Mouse (Mus musculus) limb, embryonic 13.5 days (tissue): ENCODE measurements at regions not wholly inside any gene's neighbourhood (a gene's known extent, or its start where the extent isn't known, plus 50 kb on each side); places are given as distances from the start of the nearest gene placed in this dataset.

ENCODE experiments used
- ATAC-seq: fragments of 200-750 bp; cut with Nextera tagmentation; 2 replicates; pipeline ENCODE4 v1.8.0; 2017; ENCODE audit warnings: low read depth, moderate number of reproducible peaks, moderate TSS enrichment; ENCODE audit not compliant: low FRiP score
- H3K27ac ChIP-seq: fragments of 300-500 bp; sonication (generic); 2 replicates; pipeline ENCODE4 v1.5.1; 2015; ENCODE audit warnings: inconsistent platforms, mild to moderate bottlenecking, moderate library complexity
- H3K27me3 ChIP-seq: fragments of 300-500 bp; sonication (generic); 2 replicates; pipeline ENCODE4 v1.6.1; 2015; ENCODE audit warnings: mild to moderate bottlenecking, inconsistent platforms
- H3K36me3 ChIP-seq: fragments of 300-500 bp; sonication (generic); 2 replicates; pipeline ENCODE4 v1.6.1; 2015; ENCODE audit warnings: inconsistent platforms, mild to moderate bottlenecking, moderate library complexity
- H3K4me1 ChIP-seq: fragments of 300-500 bp; sonication (generic); 2 replicates; pipeline ENCODE4 v1.6.1; 2015; ENCODE audit warnings: inconsistent platforms
- H3K4me2 ChIP-seq: fragments of 300-500 bp; sonication (generic); replicated peaks from 2 replicates; pipeline ENCODE4 v1.6.1; 2015; ENCODE audit warnings: inconsistent platforms, mild to moderate bottlenecking, moderate library complexity
- H3K4me3 ChIP-seq: fragments of 300-500 bp; sonication (generic); 2 replicates; pipeline ENCODE4 v1.5.1; 2015; ENCODE audit warnings: moderate library complexity, mild to moderate bottlenecking, inconsistent platforms
- H3K9ac ChIP-seq: fragments of 300-500 bp; sonication (generic); 2 replicates; pipeline ENCODE4 v1.6.1; 2015; ENCODE audit warnings: mild to moderate bottlenecking, inconsistent platforms
- H3K9me3 ChIP-seq: fragments of 300-500 bp; sonication (generic); 2 replicates; pipeline ENCODE4 v1.6.1; 2016; ENCODE audit warnings: inconsistent platforms
- WGBS: fragments of 180-500 bp; shearing (Covaris S2); methylation state at CpG from one replicate; pipeline ENCODE4 v1.1.7; 2015; 5-methylcytosine and 5-hydroxymethylcytosine counted together

- Histone ChIP-seq H3K9me3 (no peaks in the 10 kb centered on the region), H3K27me3 (no peaks in the 10 kb centered on the region), H3K27ac (no peak overlapping the region), H3K36me3 (no peaks in the 10 kb centered on the region), H3K9ac (no peak overlapping the region), H3K4me2 (no peak overlapping the region), H3K4me1 (no peaks in the 10 kb centered on the region; the same call in 1 of the 2 replicates), H3K4me3 (no peak overlapping the region)
- no peak for ATAC-seq
- WGBS = 90% methylated on average over 4 of the region's 4 CpGs
These were observed 85.2 kb upstream of the Col24a1 start for GRCm38 (mm10) chr3:145207071-145207470.

DNA sequence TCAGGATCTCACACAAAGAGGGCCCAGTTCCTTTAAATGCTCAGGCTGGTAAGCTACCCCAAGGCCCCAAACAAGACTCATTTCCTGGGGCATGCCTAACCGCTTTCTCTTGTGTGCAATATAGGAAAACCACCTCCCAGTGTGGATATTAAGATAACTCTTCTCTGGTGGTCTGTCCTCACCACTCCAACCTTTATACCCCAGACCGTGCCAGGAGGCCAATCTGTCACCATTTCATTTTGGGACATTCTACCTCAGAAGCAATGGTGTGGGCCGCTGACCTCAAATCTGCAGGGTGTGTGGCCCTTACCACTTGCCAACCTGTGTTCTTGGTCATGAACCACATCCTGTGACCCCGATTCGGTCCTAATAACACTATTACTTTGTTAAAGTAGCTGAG lies 82.1 kb upstream of the Col24a1 start:
- Histone ChIP-seq H3K27me3 (no peaks in the 10 kb centered on the region), H3K9ac (no peak overlapping the region), H3K36me3 (no peaks in the 10 kb centered on the region), H3K4me3 (no peak overlapping the region), H3K4me2 (no peak overlapping the region), H3K27ac (no peak overlapping the region), H3K4me1 (no peaks in the 10 kb centered on the region; the same call in 1 of the 2 replicates), H3K9me3 (no peaks in the 10 kb centered on the region)
- ATAC-seq = no peak
- 86% methylated on average over 5 of the region's 5 CpGs for WGBS

- H3K27ac ChIP-seq = no peak overlapping the region
- H3K36me3 ChIP-seq = no peaks in the 10 kb centered on the region
- 54% methylated on average over 10 of the region's 10 CpGs for WGBS
These were observed 75.2 kb upstream of the Col24a1 start for GRCm38 (mm10) chr3:145216987-145217515.

GRCm38 (mm10) chr3:145222922-145223321 lies 69.3 kb upstream of the Col24a1 start:
- Histone ChIP-seq H3K27me3 (no peaks in the 10 kb centered on the region), H3K4me1 (no peaks in the 10 kb centered on the region), H3K9ac (no peak overlapping the region), H3K36me3 (no peaks in the 10 kb centered on the region), H3K27ac (no peak overlapping the region), H3K4me2 (no peak overlapping the region), H3K4me3 (no peak overlapping the region), H3K9me3 (peaks cover 4% of the 10 kb centered on the region; the same call in 1 of the 2 replicates)
- WGBS = 67% methylated on average over 1 of the region's 1 CpGs
- no peak for ATAC-seq

More at GRCm38 (mm10) chr3:145216987-145217515, 75.2 kb upstream of the Col24a1 start:
- H3K27me3 ChIP-seq = no peaks in the 10 kb centered on the region
- H3K4me3 ChIP-seq = no peak overlapping the region
- no peaks in the 10 kb centered on the region for H3K4me1 ChIP-seq
- peaks cover 4% of the 10 kb centered on the region; the same call in 1 of the 2 replicates for H3K9me3 ChIP-seq
- no peak for ATAC-seq
- no peak overlapping the region for H3K9ac ChIP-seq
- H3K4me2 ChIP-seq = no peak overlapping the region

- no peaks in the 10 kb centered on the region for H3K36me3 ChIP-seq
- no peaks in the 10 kb centered on the region for H3K4me1 ChIP-seq
- no peak overlapping the region for H3K4me3 ChIP-seq
- H3K27me3 ChIP-seq = no peaks in the 10 kb centered on the region
- H3K9ac ChIP-seq = no peak overlapping the region
- H3K4me2 ChIP-seq = no peak overlapping the region
- ATAC-seq = no peak
- peaks cover 4% of the 10 kb centered on the region; the same call in 1 of the 2 replicates for H3K9me3 ChIP-seq
- WGBS = 83% methylated on average over 2 of the region's 2 CpGs
- H3K27ac ChIP-seq = no peak overlapping the region
These were observed 68.2 kb upstream of the Col24a1 start for GRCm38 (mm10) chr3:145224040-145224439.

DNA sequence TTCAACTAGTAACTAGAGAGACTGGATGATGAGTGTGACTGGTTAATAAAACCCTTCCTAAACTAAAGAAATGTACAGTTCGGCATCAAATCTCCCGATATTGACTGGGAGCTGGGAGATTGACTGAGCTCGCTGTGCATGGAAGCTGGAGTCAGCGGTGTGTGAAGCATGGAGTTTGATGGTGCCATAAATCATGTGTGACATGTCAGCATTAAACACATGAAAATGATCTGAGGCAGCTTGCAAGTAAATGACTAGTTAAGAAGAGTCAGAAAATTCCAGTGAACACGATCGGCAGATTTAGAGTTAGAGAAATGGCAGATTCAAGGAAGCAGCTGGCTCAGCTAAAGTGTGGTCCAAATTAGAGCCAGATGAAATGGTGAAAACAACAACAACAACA lies 61.6 kb upstream of the Col24a1 start:
- WGBS = 35% methylated on average over 6 of the region's 6 CpGs
- H3K9me3 ChIP-seq = no peaks in the 10 kb centered on the region
- H3K36me3 ChIP-seq = no peaks in the 10 kb centered on the region
- H3K4me2 ChIP-seq = no peak overlapping the region
- ATAC-seq = no peak
- 0 out of 2 replicates have a peak, but pooled peaks cover 7% of the 10 kb centered on the region for H3K4me1 ChIP-seq
- no peak overlapping the region for H3K9ac ChIP-seq
- no peaks in the 10 kb centered on the region for H3K27me3 ChIP-seq
- H3K27ac ChIP-seq = no peak overlapping the region
- no peak overlapping the region for H3K4me3 ChIP-seq

DNA sequence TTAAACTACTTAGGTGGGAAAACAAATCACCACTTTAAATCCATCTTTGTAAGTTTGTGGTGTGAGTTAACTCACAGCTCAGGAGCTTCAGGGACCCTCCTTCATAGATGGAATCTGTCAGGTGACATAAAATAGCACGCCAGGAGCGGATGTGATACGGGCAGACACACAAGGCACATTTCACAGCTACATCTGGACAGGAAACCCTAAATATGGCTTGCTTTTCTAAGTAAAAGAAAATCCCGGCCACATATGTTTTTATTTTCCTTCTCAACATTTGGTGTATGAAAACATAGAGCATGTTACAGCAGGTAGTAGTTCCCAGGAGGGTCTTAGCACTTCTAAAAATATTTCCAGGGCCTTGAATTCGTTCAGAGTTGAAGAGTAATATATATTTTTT lies 50.1 kb upstream of the Col24a1 start:
- no peak overlapping the region for H3K4me3 ChIP-seq
- no peaks in the 10 kb centered on the region for H3K27me3 ChIP-seq
- no peaks in the 10 kb centered on the region for H3K36me3 ChIP-seq
- no peak overlapping the region for H3K4me2 ChIP-seq
- 17% methylated on average over 5 of the region's 5 CpGs for WGBS
- H3K9ac ChIP-seq = no peak overlapping the region
- H3K27ac ChIP-seq = no peak overlapping the region
- no peaks in the 10 kb centered on the region for H3K9me3 ChIP-seq
- ATAC-seq = peak; percentile 84
- peaks cover 28% of the 10 kb centered on the region for H3K4me1 ChIP-seq
